Mouse (Mus musculus) bone marrow, adult 2 months (tissue): Measurements from ENCODE around the gene Eif4a3. TPM values are rescaled to one million over a fixed set of nuclear protein-coding genes. Genes with fewer than 3 reads are reported as not detected.
"Not testable (repeated sequence)": the region's sequence is repeated elsewhere in the genome, so short reads cannot be mapped to it uniquely, and the experiment has no call there.

Experiments used
- H3K27ac ChIP-seq: fragments of 200-500 bp; 2 replicates; pipeline ENCODE4 v1.5.1; 2012; ENCODE audit warnings: low read depth, mild to moderate bottlenecking, control low read depth, inconsistent platforms, low read length; ENCODE audit not compliant: control insufficient read depth, poor library complexity, insufficient read depth
- H3K4me1 ChIP-seq: fragments of 200-500 bp; 2 replicates; pipeline ENCODE4 v1.6.1; 2011; ENCODE audit warnings: low read length; ENCODE audit not compliant: control insufficient read depth, insufficient read depth
- H3K4me3 ChIP-seq: fragments of 200-500 bp; replicated peaks from 2 replicates; pipeline ENCODE3; 2011; ENCODE audit warnings: mild to moderate bottlenecking, low read depth, low read length, control low read depth; ENCODE audit not compliant: control insufficient read depth
- CTCF ChIP-seq: fragments of 200-500 bp; IDR thresholded peaks from 2 replicates; pipeline ENCODE4 v1.5.1; 2011; ENCODE audit warnings: low read length, control low read depth; ENCODE audit not compliant: control insufficient read depth, insufficient read depth
- POLR2A ChIP-seq: fragments of 200-500 bp; IDR thresholded peaks from 2 replicates; pipeline ENCODE4 v1.6.1; 2011; ENCODE audit warnings: low read depth, mild to moderate bottlenecking, control low read depth, low read length, borderline replicate concordance; ENCODE audit not compliant: control insufficient read depth
- WGBS: fragments of 180-500 bp; shearing (Covaris S2); methylation state at CpG from one replicate; pipeline ENCODE4 v1.1.7; 2018; 5-methylcytosine and 5-hydroxymethylcytosine counted together
- polyA plus RNA-seq: library from polyadenylated mRNA; stranded (reverse); fragments of >200 nt; gene quantifications from 2 replicates; pipeline ENCODE4 v1.2.4, GENCODE M21; 2011; ENCODE audit warnings: low replicate concordance; ENCODE audit not compliant: missing spikeins, insufficient read depth, insufficient read length

Eif4a3 gene
- polyA plus RNA-seq, 1 experiment: 144 TPM

DNA sequence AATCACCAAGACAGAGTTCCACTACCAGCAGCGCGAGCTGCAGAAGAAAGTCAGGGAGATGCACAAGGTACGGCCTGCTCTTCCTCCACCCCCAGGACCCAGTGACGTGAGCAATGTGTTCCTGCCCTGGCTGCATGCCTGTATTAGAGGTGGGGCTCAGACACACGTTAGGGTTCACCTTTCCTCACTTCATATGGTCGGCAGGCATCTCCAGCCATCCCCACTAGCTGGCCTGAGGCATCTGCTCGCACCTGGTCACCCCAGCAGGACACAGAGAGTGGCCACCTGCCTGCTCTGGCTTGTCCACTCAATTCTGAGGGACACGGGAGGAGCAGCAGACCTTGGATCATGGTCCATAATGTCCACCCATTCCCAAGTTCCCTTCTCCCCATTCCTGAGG is 39.9 kb downstream of the Eif4a3 start:
- Histone ChIP-seq H3K4me3 (no peak overlapping the region), H3K4me1 (no peaks in the 10 kb centered on the region), H3K27ac (no peak overlapping the region)
- TF ChIP-seq POLR2A: no peak
- TF ChIP-seq CTCF: no peak
- whole genome bisulfite sequencing: 80% methylated on average over 8 of the region's 8 CpGs

DNA sequence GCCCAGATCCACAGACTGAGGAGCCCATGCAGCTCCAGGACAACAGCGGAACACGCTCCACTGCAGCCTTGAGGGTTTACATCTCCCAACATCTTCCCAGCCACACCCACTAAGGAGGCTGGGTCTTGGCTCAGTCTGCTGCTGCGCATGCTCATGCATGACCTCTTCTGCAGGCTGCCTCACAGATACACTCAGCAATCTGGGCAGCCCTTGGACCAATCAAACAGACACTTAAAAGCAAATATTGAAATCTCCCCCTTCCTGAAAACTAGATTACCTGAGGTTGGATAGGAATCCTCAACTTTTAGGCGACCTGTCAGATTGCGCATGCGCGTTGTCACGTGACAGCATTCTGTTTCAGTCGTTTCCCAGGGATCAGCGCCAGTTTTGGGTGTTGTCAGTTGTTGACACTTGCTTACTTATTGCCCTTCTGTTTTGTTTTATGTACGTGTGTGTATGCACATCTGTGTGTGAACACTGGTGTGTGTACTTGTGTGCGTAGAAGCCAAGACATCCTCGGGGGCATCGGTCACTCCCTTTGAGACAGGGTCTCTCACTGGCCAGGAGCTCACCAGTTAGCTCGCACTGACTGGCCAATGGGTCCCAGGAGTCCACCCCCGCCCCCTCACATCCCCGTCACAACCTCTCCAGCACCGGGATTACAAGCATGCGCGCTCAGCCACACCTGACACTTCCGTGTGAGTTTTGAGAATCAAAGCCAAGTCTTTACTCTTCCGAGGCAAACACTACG is 41.1 kb downstream of the Eif4a3 start:
- TF ChIP-seq POLR2A (no peak), CTCF (no peak)
- H3K27ac ChIP-seq: no peak overlapping the region
- 58% methylated on average over 23 of the region's 23 CpGs for WGBS
- H3K4me3 ChIP-seq: peak overlapping the region; percentile 68
- no peaks in the 10 kb centered on the region for H3K4me1 ChIP-seq

DNA sequence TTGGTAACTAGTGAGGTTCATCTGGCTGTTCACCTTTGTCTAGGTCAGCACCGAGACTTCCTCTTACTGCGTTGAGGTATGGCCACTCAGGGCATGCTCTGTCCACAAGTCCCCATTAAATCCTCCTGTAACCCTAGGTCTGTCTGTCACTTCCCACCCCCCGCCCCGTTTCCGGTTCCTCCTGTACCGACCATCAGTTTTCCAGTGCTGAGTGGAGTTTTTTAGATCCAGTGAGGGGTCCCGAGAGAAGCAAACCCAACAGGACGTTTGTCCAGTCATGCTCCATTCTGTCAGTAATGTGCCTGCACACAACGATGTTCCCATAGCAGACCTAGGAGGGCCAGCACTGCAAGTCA is 41.7 kb downstream of the Eif4a3 start:
- H3K4me3 ChIP-seq: peak overlapping the region; percentile 18
- WGBS: 58% methylated on average over 9 of the region's 9 CpGs
- TF ChIP-seq POLR2A: no peak
- no peak for TF ChIP-seq CTCF
- H3K4me1 ChIP-seq: no peaks in the 10 kb centered on the region
- no peak overlapping the region for H3K27ac ChIP-seq

DNA sequence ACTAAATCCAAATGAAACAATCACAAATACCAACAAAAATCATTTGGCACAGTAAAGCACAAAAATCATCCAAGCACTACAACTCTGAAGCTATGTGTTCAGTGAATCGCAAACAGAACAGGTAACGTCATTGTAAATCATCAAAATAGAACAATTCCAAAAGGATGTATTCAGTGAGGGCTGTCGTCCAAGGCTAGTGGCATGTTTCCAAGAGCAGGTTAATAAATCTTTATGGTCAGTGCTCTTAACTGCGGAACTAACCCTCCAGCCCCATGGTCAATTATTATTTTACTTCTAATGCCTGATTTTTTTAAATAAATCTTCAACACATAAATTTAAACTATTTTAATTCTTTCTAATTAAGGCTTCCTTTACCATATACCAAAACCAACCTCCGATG is 43.3 kb downstream of the Eif4a3 start:
- not testable (repeated sequence) for H3K4me1 ChIP-seq, H3K4me3 ChIP-seq, H3K27ac ChIP-seq
- 87% methylated on average over 5 of the region's 5 CpGs for WGBS

DNA sequence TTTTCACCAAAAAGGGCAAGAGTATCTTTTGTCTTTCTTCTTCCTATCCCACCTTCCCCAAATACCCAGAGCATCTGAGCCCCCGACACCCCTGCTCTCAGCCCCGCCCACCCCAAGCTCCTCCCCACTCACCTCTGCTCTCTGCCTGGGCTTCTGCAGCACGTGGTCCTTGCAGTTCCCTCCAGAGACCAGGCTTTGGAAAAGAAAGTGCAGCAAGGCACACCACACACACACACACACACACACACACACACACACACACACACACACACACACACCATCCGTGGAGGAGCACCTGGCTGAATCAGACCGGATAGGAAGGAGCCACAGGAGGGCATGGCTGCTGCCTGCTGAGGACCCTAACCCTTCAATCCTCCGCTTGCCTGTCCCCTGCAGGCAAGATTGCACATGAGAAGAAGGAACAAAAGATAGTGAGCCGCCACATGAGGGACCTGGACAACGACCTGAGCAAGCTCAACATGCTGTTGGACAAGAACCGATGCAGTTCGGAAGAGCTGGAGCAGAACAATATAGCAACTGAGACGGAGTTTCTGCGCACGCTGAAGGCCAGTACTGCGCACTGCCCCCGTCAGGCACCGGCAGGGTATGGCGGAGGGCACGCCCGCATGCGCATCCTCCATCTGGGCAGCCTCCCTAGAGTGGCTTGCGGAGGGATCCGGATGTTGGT is 46.9 kb downstream of the Eif4a3 start:
- Histone ChIP-seq H3K27ac (no peak overlapping the region), H3K4me1 (no peaks in the 10 kb centered on the region), H3K4me3 (no peak overlapping the region)
- WGBS: 3% methylated on average over 22 of the region's 22 CpGs
- no peak for TF ChIP-seq POLR2A
- peak; percentile 50 for TF ChIP-seq CTCF

- H3K4me3 ChIP-seq: no peak overlapping the region
- TF ChIP-seq CTCF: no peak
- TF ChIP-seq POLR2A: no peak
- WGBS: 77% methylated on average over 17 of the region's 17 CpGs
- H3K4me1 ChIP-seq: no peaks in the 10 kb centered on the region
- H3K27ac ChIP-seq: no peak overlapping the region
These were observed 48.9 kb downstream of the Eif4a3 start for GRCm38 (mm10) chr11:119250998-119251397.

DNA sequence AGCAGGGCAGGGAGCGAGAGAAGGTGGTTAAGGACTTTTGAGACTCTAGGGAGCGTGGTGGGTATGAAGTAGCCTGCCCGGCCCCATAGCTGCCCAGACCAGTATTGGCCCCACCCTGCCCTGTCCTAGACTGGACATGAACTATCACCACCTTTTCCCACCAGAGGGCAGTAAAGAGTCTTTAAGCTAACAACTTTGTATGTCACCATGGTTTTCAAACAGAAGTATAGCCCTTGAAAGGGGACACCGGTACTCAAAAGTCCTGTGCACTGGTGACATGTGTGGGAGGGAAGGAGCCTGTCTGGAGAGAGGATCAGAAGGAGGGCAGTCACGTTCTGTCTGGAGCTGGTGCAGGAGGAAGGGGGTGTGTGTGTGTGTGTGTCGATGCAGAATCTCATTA is 50.9 kb downstream of the Eif4a3 start:
- no peak overlapping the region for H3K4me3 ChIP-seq
- WGBS: 31% methylated on average over 6 of the region's 6 CpGs
- TF ChIP-seq POLR2A (no peak), CTCF (peak; percentile 28; the same call in 1 of the 2 replicates)
- H3K4me1 ChIP-seq: no peaks in the 10 kb centered on the region
- no peak overlapping the region for H3K27ac ChIP-seq

DNA sequence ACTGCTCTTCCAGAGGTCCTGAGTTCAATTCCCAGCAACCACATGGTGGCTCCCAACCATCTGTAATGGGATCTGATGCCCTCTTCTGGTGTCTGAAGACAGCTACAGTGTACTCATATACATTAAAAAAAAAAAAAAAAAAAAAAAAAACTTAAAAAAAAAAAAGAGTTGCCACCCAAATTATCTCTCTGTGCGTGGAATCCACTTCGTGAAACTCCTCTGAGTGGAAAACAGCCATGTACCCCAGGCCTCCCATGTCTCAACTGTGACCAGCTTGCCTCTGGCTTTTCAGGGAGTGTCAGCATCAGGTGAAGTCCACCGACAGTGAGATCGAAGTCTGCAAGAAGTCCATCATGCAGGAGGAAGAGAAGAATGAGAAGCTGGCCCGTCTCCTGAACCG is 54.3 kb downstream of the Eif4a3 start:
- not testable (repeated sequence) for H3K27ac ChIP-seq, H3K4me3 ChIP-seq, H3K4me1 ChIP-seq
- 70% methylated on average over 6 of the region's 6 CpGs for WGBS

- no peak for TF ChIP-seq CTCF
- TF ChIP-seq POLR2A: no peak
- 0 out of 2 replicates have a peak, but pooled peaks cover 2% of the 10 kb centered on the region for H3K4me1 ChIP-seq
- H3K4me3 ChIP-seq: no peak overlapping the region
- 92% methylated on average over 12 of the region's 12 CpGs for WGBS
- H3K27ac ChIP-seq: no peak overlapping the region
These were observed 60.4 kb downstream of the Eif4a3 start for GRCm38 (mm10) chr11:119239480-119239879.

Other genes starting within 250 kb of the Eif4a3 start
- gene Cbx4, start 213.9 kb downstream of the Eif4a3 start, polyA plus RNA-seq: 7.3 and 18.8 TPM in 2 replicates
- gene Tbc1d16, start 71.6 kb downstream of the Eif4a3 start, polyA plus RNA-seq: 0.74 and 1.2 TPM in 2 replicates
- 0.90 TPM in 1 of 2 replicates, not detected in the other for gene Ccdc40, start 71.5 kb downstream of the Eif4a3 start, polyA plus RNA-seq
- gene Gaa, start 32.2 kb downstream of the Eif4a3 start, polyA plus RNA-seq: 6.5 and 18.1 TPM in 2 replicates
- gene Card14, start 7.7 kb upstream of the Eif4a3 start, polyA plus RNA-seq: not detected in 2 replicates
- 5.6 and 12.0 TPM in 2 replicates for gene Sgsh, start 55.4 kb upstream of the Eif4a3 start, polyA plus RNA-seq
- gene Slc26a11, start 55.5 kb upstream of the Eif4a3 start, polyA plus RNA-seq: 3.3 and 6.2 TPM in 2 replicates
- 18.8 and 27.7 TPM in 2 replicates for gene Rnf213, start 93.0 kb upstream of the Eif4a3 start, polyA plus RNA-seq
- 6.3 and 23.5 TPM in 2 replicates for gene Endov, start 191.3 kb upstream of the Eif4a3 start, polyA plus RNA-seq
- gene Nptx1, start 247.7 kb upstream of the Eif4a3 start, polyA plus RNA-seq: not detected in 2 replicates